Mouse (Mus musculus): Measurements from ENCODE around the gene 9130213A22Rik.
A peak's percentile ranks its signal among the peaks of the same experiment; 100 is the strongest.

The 9130213A22Rik gene

DNA sequence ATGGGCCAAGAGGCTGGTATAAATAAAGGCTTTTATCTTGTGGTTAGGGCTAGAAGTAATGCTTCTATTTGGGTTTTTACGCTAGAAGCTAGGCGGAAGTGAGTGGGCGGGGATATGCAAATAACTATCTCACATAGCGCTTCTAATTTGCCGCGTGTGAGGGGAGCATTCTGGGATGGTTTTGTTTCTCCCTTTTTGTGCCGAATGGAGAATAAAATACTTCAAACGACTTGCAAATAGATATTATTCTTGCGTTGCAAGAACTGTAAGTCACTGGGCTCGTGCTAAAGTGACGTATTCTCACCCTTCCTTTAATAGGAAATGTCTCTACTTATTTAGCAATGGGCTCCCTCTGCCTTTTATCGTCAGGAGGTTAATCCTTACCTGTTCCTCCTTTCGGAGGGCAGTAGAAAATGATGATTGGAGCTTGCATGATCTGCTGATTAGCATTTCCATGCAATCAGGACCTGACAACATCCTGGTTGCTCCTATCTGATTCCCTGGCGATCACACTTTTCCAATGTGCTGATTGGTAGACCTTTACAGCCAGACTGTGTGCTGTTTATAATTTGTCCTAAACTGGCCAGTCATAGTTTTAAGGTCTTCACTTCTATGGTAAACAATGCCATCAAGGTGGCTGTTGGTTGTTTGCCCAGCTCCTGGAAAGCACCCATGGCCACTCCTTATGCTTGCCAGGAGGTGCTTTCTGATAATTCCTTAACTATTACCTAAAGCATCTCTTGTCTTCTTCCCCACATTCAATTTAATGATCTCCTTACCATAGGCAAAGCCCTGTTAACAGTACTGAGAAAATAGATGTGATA is 49.1 kb downstream of the 9130213A22Rik start:
- peak; percentile 88 for DNase-seq

- DNase-seq = no peak
These were observed 49.7 kb downstream of the 9130213A22Rik start for GRCm38 (mm10) chr11:69072666-69073064.

DNA sequence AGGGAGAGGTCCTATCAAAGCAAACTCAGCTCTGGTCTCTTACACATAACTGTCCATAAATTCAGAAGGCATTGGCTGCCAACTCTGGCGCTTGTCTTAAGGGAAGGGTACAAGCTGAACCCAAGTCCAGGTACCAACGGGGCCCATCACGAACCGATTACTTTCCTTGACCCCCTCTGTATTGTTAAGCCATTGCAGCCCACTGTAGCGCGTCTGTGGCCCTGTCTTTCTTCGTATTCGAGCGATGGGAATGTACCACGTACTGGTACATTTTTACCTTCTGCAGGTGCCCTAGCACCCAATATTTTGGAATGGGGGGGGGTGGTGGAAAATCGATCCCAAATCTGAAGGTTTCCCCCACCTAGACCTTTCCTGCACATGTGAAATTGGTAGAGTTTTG is 50.2 kb downstream of the 9130213A22Rik start:
- no peak for DNase-seq

- no peak for DNase-seq
These were observed 51.1 kb downstream of the 9130213A22Rik start for GRCm38 (mm10) chr11:69071262-69071661.

DNA sequence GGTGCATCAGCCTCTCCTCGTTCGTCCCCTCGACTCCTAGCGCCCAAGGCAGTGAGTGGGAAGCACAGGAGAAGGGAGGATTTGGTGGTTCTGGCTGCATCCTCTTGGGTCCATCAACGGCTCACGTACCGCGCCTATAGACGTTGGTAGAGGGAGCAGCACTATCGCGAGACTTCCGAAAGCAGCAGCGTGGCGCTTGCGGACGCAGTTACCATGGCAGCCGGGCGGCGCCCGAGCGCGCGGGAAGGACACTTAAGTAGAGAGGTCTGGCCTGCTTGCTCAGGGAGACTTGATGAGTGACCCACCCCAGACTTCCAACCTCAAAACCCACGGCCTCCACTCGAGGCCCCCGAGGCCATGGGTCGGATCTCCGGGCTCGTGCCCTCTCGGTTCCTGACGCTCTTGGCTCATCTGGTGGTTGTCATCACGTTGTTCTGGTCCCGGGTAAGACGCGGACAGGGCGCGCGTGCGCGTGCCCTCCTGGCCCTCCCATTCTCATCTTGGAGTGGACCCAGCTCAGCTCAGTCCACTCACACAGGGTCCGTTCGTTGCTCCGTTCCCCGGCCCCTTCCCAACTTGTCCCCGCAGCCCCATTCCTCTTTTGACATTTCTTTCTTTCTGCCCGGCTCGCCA is 51.7 kb downstream of the 9130213A22Rik start, which contains the start of gene Tmem107:
Tmem107 (plus strand) TSS at position 217 of the 633 bp plus-strand sequence.
- peak; percentile 94 for DNase-seq

DNA sequence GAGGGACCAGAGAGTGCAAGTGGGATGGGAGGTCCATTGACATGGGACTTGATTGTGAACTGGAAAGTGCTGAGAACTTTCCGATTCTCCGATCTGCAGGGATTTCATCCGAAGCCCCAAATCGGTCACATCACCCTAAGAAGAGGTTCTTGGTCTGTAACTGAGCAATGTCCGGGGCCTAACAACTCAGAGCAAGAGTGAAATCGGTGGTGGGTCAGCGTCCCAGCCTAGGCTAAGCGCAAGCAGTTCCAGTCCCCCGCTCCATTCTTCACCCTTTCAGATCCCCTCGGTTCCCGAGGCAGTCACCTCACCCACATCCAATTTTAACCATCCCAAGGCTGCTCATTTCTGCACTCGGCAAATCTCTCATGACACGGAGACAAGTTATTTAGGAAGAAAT is 52.3 kb downstream of the 9130213A22Rik start:
- no peak for DNase-seq

Measured in lung, postnatal 14 days (tissue).